Comparison of ENCODE assay signal across 17 mouse cellular contexts in the genomic region with DNA sequence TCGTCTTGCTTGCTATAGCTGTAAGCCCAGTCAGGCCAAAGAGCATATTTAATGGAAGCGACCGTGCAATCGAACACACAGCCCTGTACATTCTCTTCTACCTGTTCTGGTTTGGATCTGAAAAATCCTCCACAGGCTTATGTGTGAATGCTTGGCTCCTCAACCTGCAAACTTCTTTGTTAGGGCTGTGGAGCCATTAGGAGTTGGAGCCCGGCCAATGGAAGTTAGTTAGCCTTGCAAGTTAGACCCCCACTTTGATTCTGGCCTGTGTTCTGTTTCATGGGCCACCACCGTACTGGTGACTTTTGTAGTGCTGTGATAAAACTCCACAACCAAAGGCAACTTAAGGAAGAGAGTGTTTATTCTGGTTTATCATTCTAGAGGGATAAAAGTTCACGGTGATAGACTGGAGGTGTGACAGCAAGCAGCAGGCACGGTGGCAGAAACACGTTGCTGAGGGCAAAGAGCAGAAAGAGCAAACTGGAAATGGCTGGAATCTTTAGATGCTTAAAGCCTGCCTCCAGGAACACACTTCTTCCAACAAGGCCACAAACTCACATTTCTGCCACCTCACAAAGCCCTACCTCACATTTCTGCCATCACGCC.
"Had no signal": no experiment of that assay in that cellular context is flagged by ENCODE, and none has a peak within 500 bp of the region (broad histone marks: within the 10 kb centered on the region; RNA-seq: fewer than 3 reads in every experiment).

No protein-coding gene starts in this region.

- H3K9me3 ChIP-seq: midbrain, embryonic 10.5 days; midbrain, embryonic 13.5 days had no signal

- H3K27ac ChIP-seq: kidney, embryonic 15.5 days; liver, embryonic 13.5 days; midbrain, embryonic 10.5 days; midbrain, embryonic 13.5 days had no signal

- H3K4me2 ChIP-seq: kidney, embryonic 15.5 days; liver, embryonic 13.5 days; lung, embryonic 14.5 days; midbrain, embryonic 13.5 days had no signal

- ATAC-seq: lung, postnatal 0 days; midbrain, embryonic 13.5 days; midbrain, embryonic 16.5 days had no signal

- H3K4me1 ChIP-seq: kidney, embryonic 15.5 days; liver, embryonic 13.5 days; midbrain, embryonic 10.5 days; midbrain, embryonic 13.5 days had no signal

- DNase-seq: kidney, adult 11 months; kidney, adult 8-10 months; kidney, postnatal 10 days; kidney, postnatal 36 days; layer of hippocampus, postnatal 36 days; left cerebral cortex, postnatal 4 days; liver, embryonic 13.5 days; lung, embryonic 14.5 days; lung, postnatal 36 days; thymus, postnatal 25 days had no signal

- H3K36me3 ChIP-seq: kidney, embryonic 15.5 days; liver, embryonic 13.5 days; midbrain, embryonic 10.5 days; midbrain, embryonic 13.5 days had no signal

- H3K27me3 ChIP-seq: kidney, embryonic 15.5 days; liver, embryonic 13.5 days; midbrain, embryonic 13.5 days had no signal

- H3K9ac ChIP-seq: kidney, embryonic 15.5 days; liver, embryonic 13.5 days; lung, embryonic 14.5 days; midbrain, embryonic 13.5 days had no signal

- H3K4me3 ChIP-seq: kidney, embryonic 15.5 days; liver, embryonic 13.5 days; megakaryocyte, embryonic 14.5 days; midbrain, embryonic 10.5 days; midbrain, embryonic 13.5 days; myocyte had no signal
